Mouse (Mus musculus) inflammation-experienced regulatory T-cells, adult 16 weeks (primary cell): ENCODE data around the gene Sox8. TPM values are rescaled to one million over a fixed set of nuclear protein-coding genes. Genes with fewer than 3 reads are reported as not detected.

Experiments
- polyA plus RNA-seq: library from polyadenylated mRNA; unstranded; fragments of 100-300 nt; shearing (Covaris generic); gene quantifications from one replicate; pipeline ENCODE4 v1.2.1, GENCODE M21; 2017

Sox8 gene
- polyA plus RNA-seq: not detected

GRCm38 (mm10) chr17:25570648-25571452, at the start of gene Sox8:
Gene Sox8, minus strand, starts transcription at chr17:25570686.

GRCm38 (mm10) chr17:25578920-25579319, 8.4 kb upstream of the Sox8 start, which contains the start of gene Lmf1:
Gene Lmf1, plus strand, starts transcription at chr17:25579085.

Other genes starting within 250 kb of the Sox8 start
- not detected for gene Tpsab1, start 225.1 kb downstream of the Sox8 start, polyA plus RNA-seq
- not detected for gene Tpsb2, start 204.4 kb downstream of the Sox8 start, polyA plus RNA-seq
- not detected for gene Tpsg1, start 201.4 kb downstream of the Sox8 start, polyA plus RNA-seq
- gene Cacna1h, start 136.9 kb downstream of the Sox8 start, polyA plus RNA-seq: not detected
- gene Tekt4, start 116.1 kb downstream of the Sox8 start, polyA plus RNA-seq: not detected
- not detected for gene Sstr5, start 73.4 kb downstream of the Sox8 start, polyA plus RNA-seq
- 27.7 TPM for gene Lmf1, start 8.4 kb upstream of the Sox8 start, polyA plus RNA-seq
- not detected for gene Gng13, start 146.5 kb upstream of the Sox8 start, polyA plus RNA-seq
- 7.4 TPM for gene Chtf18, start 156.7 kb upstream of the Sox8 start, polyA plus RNA-seq
- 18.0 TPM for gene Rpusd1, start 157.0 kb upstream of the Sox8 start, polyA plus RNA-seq
- not detected for gene Mslnl, start 165.4 kb upstream of the Sox8 start, polyA plus RNA-seq
- not detected for gene Msln, start 183.7 kb upstream of the Sox8 start, polyA plus RNA-seq
- gene Narfl, start 203.1 kb upstream of the Sox8 start, polyA plus RNA-seq: 32.2 TPM
- gene Haghl, start 215.0 kb upstream of the Sox8 start, polyA plus RNA-seq: 59.1 TPM
- gene Ccdc78, start 215.9 kb upstream of the Sox8 start, polyA plus RNA-seq: 0.35 TPM
- 247 TPM for gene Fam173a, start 222.2 kb upstream of the Sox8 start, polyA plus RNA-seq
- not detected for gene AC134908.4, start 225.0 kb upstream of the Sox8 start, polyA plus RNA-seq
- 15.2 TPM for gene Metrn, start 226.4 kb upstream of the Sox8 start, polyA plus RNA-seq
- not detected for gene Fbxl16, start 238.4 kb upstream of the Sox8 start, polyA plus RNA-seq